ENCODE assay signal across 11 mouse cellular contexts in genomic region chr5:65348168-65348567, GRCm38 (mm10). TPM values are rescaled to one million over a fixed set of nuclear protein-coding genes. Genes with fewer than 3 reads are reported as not detected.
A peak's percentile ranks its signal among the peaks of the same experiment; 100 is the strongest.
DNase-seq lines count a peak whose midpoint lies in the region; ATAC-seq lines count a peak whose summit lies in the region.
"Had no signal": no experiment of that assay in that cellular context is flagged by ENCODE, and none has a peak within 500 bp of the region (broad histone marks: within the 10 kb centered on the region; RNA-seq: fewer than 3 reads in every experiment).

TSS of gene Klb (plus strand) at chr5:65348314.

- WGBS in lung, embryonic 16.5 days: 47% methylated on average over 15 of the region's 15 CpGs
- WGBS in limb, embryonic 13.5 days: 56% methylated on average over 15 of the region's 15 CpGs
- 59% methylated on average over 15 of the region's 15 CpGs for WGBS in stomach, embryonic 14.5 days

- H3K9ac ChIP-seq in lung, embryonic 16.5 days (ENCODE audit: low read length): peak within 1 kb of the TSS; percentile 17; the same call in 1 of the 2 replicates
- 0 out of 2 replicates have a peak within 1 kb of the TSS, but pooled peaks have one; percentile 27 for H3K9ac ChIP-seq in limb, embryonic 13.5 days
- H3K9ac ChIP-seq in stomach, embryonic 14.5 days (replicated peaks; ENCODE audit: low read depth, low read length): no peak within 1 kb of the TSS

- 0 out of 2 replicates have a peak within 1 kb of the TSS, but pooled peaks have one; percentile 22 for H3K4me3 ChIP-seq in lung, embryonic 16.5 days (ENCODE audit: low read length)
- H3K4me3 ChIP-seq in limb, embryonic 13.5 days: no peak within 1 kb of the TSS; the same call in 1 of the 2 replicates
- 0 out of 2 replicates have a peak within 1 kb of the TSS, but pooled peaks have one; percentile 1 for H3K4me3 ChIP-seq in stomach, embryonic 14.5 days (ENCODE audit: low read depth, low read length)

- H3K9me3 ChIP-seq in lung, embryonic 16.5 days (ENCODE audit: control insufficient read depth, low read length): no peaks in the 10 kb centered on the region
- H3K9me3 ChIP-seq in limb, embryonic 13.5 days: no peaks in the 10 kb centered on the region
- no peaks in the 10 kb centered on the region for H3K9me3 ChIP-seq in stomach, embryonic 14.5 days (ENCODE audit: control insufficient read depth, low read depth, low read length)

- no peaks in the 10 kb centered on the region for H3K4me1 ChIP-seq in lung, embryonic 16.5 days (replicated peaks; ENCODE audit: control insufficient read depth, insufficient read depth, low read length)
- H3K4me1 ChIP-seq in limb, embryonic 13.5 days: no peaks in the 10 kb centered on the region
- no peaks in the 10 kb centered on the region for H3K4me1 ChIP-seq in stomach, embryonic 14.5 days (ENCODE audit: control insufficient read depth, insufficient read depth, low read length)

- ATAC-seq in lung, embryonic 16.5 days (ENCODE audit: low read depth): no peak
- no peak for ATAC-seq in limb, embryonic 13.5 days (ENCODE audit: low FRiP score, low read depth)
- no peak for ATAC-seq in stomach, embryonic 14.5 days (ENCODE audit: insufficient number of reproducible peaks, insufficient read depth, low FRiP score, low read depth)

- no peak within 1 kb of the TSS for H3K27ac ChIP-seq in lung, embryonic 16.5 days (ENCODE audit: low read length)
- H3K27ac ChIP-seq in limb, embryonic 13.5 days: no peak within 1 kb of the TSS
- no peak within 1 kb of the TSS for H3K27ac ChIP-seq in stomach, embryonic 14.5 days (ENCODE audit: low read length)

- no peaks in the 10 kb centered on the region for H3K36me3 ChIP-seq in lung, embryonic 16.5 days (ENCODE audit: control insufficient read depth, insufficient read depth, low read length)
- H3K36me3 ChIP-seq in limb, embryonic 13.5 days: no peaks in the 10 kb centered on the region
- no peaks in the 10 kb centered on the region for H3K36me3 ChIP-seq in stomach, embryonic 14.5 days (ENCODE audit: control insufficient read depth, insufficient read depth, low read length)

- H3K4me2 ChIP-seq in lung, embryonic 16.5 days (ENCODE audit: low read depth, low read length): peak within 1 kb of the TSS; percentile 42
- H3K4me2 ChIP-seq in limb, embryonic 13.5 days (replicated peaks): peak within 1 kb of the TSS; percentile 36
- H3K4me2 ChIP-seq in stomach, embryonic 14.5 days (replicated peaks; ENCODE audit: low read depth, low read length): peak within 1 kb of the TSS; percentile 13

- no peak for DNase-seq in adrenal gland, adult 2 months
- no peak for DNase-seq in adrenal gland, postnatal 4 days (ENCODE audit: low spot score in 2 of 2)
- no peak for DNase-seq in lung, postnatal 14 days
- no peak for DNase-seq in urinary bladder, adult 2 months (ENCODE audit: low spot score)
- DNase-seq in frontal cortex, postnatal 36 days (ENCODE audit: low spot score in 2 of 2): no peak
- DNase-seq: cerebellum, adult 18-20 months; lung, postnatal 36 days; right cerebral cortex, postnatal 4 days had no signal

- no peaks in the 10 kb centered on the region for H3K27me3 ChIP-seq in lung, embryonic 16.5 days (ENCODE audit: control insufficient read depth, insufficient read depth, low read depth, low read length)
- H3K27me3 ChIP-seq in limb, embryonic 13.5 days: no peaks in the 10 kb centered on the region
- H3K27me3 ChIP-seq in stomach, embryonic 14.5 days (ENCODE audit: control insufficient read depth, insufficient read depth, low read length): no peaks in the 10 kb centered on the region

RNA-seq across cellular contexts. Expression of gene Klb, which starts in this region (rescaled TPM):
- total RNA-seq in adrenal gland, adult 2 months (2021): 10 to 100 TPM; 10.3 to 19.6 TPM
- 4.9 and 8.4 TPM in 2 replicates for polyA plus RNA-seq in adrenal gland, adult 2 months (2012; rRNA removed)
- total RNA-seq in adrenal gland, postnatal 4 days (2021): 10 to 100 TPM in 1 of 2 experiments, 1 to 10 TPM in 1; 9.4 to 14.6 TPM
- 0.05 and 0.20 TPM in 2 replicates for polyA plus RNA-seq in lung, embryonic 16.5 days (2015; fragmentation: Nextera tagmentation; extraction: Ambion mirVana)
- 0.08 TPM in 1 of 2 replicates, not detected in the other for polyA plus RNA-seq in limb, embryonic 13.5 days (2015; fragmentation: Nextera tagmentation; extraction: Ambion mirVana)
- polyA plus RNA-seq in stomach, embryonic 14.5 days (2014; fragmentation: Nextera tagmentation; extraction: Ambion mirVana): 0.13 and 0.29 TPM in 2 replicates
- polyA plus RNA-seq in urinary bladder, adult 2 months (2012; rRNA removed): 0.25 and 0.40 TPM in 2 replicates
